Mouse (Mus musculus): Measurements from ENCODE around the gene Tnfaip8l1. TPM values are rescaled to one million over a fixed set of nuclear protein-coding genes. Genes with fewer than 3 reads are reported as not detected.

Gene Tnfaip8l1
- total and polyA plus RNA-seq, 3 experiments: 4.0 to 5.5 TPM; not detected in 1

- H3K9me3 ChIP-seq (replicated peaks; ENCODE audit: insufficient read depth, low read length): no peaks in the 10 kb centered on the region
- H3K79me2 ChIP-seq (ENCODE audit: control insufficient read depth, insufficient read depth, low read length, poor library complexity): no peaks in the 10 kb centered on the region
- no peak for TF ChIP-seq ZC3H11A (IDR thresholded peaks at IDR 0.05; ENCODE audit: low read depth, low read length)
- TF ChIP-seq KAT2A (conservative IDR thresholded peaks at IDR 0.05; ENCODE audit: low read depth, low read length): no peak
- TF ChIP-seq CTCF (IDR thresholded peaks at IDR 0.05 in 2 of 3, conservative IDR thresholded peaks at IDR 0.05 in 1 of 3; ENCODE audit: control insufficient read depth in 1 of 3, insufficient read depth in 1 of 3, low read depth in 2 of 3, low read length in 3 of 3, poor library complexity in 1 of 3, severe bottlenecking in 1 of 3): no peak
- no peak for TF ChIP-seq UBTF (IDR thresholded peaks at IDR 0.05; ENCODE audit: borderline replicate concordance, insufficient read depth, low read depth, low read length)
- no peak for TF ChIP-seq ZNF384 (IDR thresholded peaks at IDR 0.05; ENCODE audit: low read depth, low read length)
- TF ChIP-seq ELF1 (IDR thresholded peaks at IDR 0.05; ENCODE audit: low read depth, low read length): no peak
- no peak for TF ChIP-seq MYB (IDR thresholded peaks at IDR 0.05; ENCODE audit: low read depth, low read length)
- no peak for TF ChIP-seq GATA1 (IDR thresholded peaks at IDR 0.05; ENCODE audit: low read depth, low read length)
- TF ChIP-seq CHD1 (IDR thresholded peaks at IDR 0.05; ENCODE audit: low read depth, low read length): no peak
- no peak for TF ChIP-seq EP300 (IDR thresholded peaks at IDR 0.05; ENCODE audit: low read depth in 1 of 2, low read length in 2 of 2)
- TF ChIP-seq POLR2A (IDR thresholded peaks at IDR 0.05; ENCODE audit: control insufficient read depth in 1 of 2, insufficient read depth in 1 of 2, low read depth in 1 of 2, low read length in 2 of 2, poor library complexity in 1 of 2): no peak
- TF ChIP-seq MEF2A (IDR thresholded peaks at IDR 0.05; ENCODE audit: extremely low read depth, insufficient replicate concordance, low read depth, low read length, poor library complexity, severe bottlenecking): no peak
- no peak for TF ChIP-seq CHD2 (IDR thresholded peaks at IDR 0.05; ENCODE audit: low read length)
- TF ChIP-seq RCOR1 (IDR thresholded peaks at IDR 0.05; ENCODE audit: low read depth, low read length): no peak
- TF ChIP-seq MYC (IDR thresholded peaks at IDR 0.05; ENCODE audit: low read depth, low read length): no peak
- no peak for TF ChIP-seq MXI1 (IDR thresholded peaks at IDR 0.05; ENCODE audit: low read depth, low read length)
- no peak for TF ChIP-seq JUND (IDR thresholded peaks at IDR 0.05; ENCODE audit: low read depth, low read length)
- TF ChIP-seq MAX (IDR thresholded peaks at IDR 0.05; ENCODE audit: low read length): no peak
- no peak for TF ChIP-seq USF2 (IDR thresholded peaks at IDR 0.05; ENCODE audit: borderline replicate concordance in 1 of 2, insufficient read depth in 1 of 2, low read depth in 1 of 2, low read length in 2 of 2)
- H3K27ac ChIP-seq (ENCODE audit: control insufficient read depth, low read depth, low read length): no peak overlapping the region
- H3K27me3 ChIP-seq (ENCODE audit: control insufficient read depth in 1 of 2, insufficient read depth in 2 of 2, low read length in 2 of 2): no peaks in the 10 kb centered on the region
- no peak overlapping the region for H3K4me3 ChIP-seq (ENCODE audit: control insufficient read depth in 1 of 2, insufficient read depth in 1 of 2, low read depth in 2 of 2, low read length in 2 of 2)
- DNase-seq (ENCODE audit: low read depth, low spot score): no peak
- H3K36me3 ChIP-seq (ENCODE audit: control insufficient read depth in 1 of 2, insufficient read depth in 2 of 2, low read length in 2 of 2): peaks cover 0 to 4% of the 10 kb centered on the region in 2 experiments; a peak in 1 of 4 replicates
- peaks cover 0 to 6% of the 10 kb centered on the region in 2 experiments; a peak in 2 of 4 replicates for H3K4me1 ChIP-seq (ENCODE audit: control insufficient read depth in 1 of 2, insufficient read depth in 2 of 2, low read length in 2 of 2)
- no peak overlapping the region for H3K9ac ChIP-seq (ENCODE audit: control insufficient read depth, low read depth, low read length, poor library complexity, severe bottlenecking)
Observed at GRCm38 (mm10) chr17:56169830-56170229, 7.6 kb downstream of the Tnfaip8l1 start.

DNA sequence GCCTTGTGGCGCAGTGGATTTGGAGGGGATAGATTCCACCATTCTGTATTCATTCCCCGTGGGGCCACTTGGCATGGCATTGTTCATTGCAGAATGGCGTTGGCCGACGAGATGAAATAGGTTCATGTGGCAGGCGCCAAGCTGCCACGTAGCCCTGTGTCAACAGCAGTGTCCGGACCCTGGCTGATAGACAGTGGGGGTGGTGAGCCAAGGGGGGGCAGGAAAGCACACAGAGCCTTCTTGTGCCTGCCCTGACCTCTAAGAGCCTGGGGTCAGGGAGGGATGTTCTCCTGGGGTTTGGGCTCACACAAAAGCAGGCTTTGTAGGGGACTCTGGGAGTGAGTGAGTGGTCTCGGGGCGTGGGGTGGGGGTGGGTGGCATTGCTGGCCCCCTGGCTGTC lies 8.4 kb downstream of the Tnfaip8l1 start:
- Histone ChIP-seq H3K9ac (ENCODE audit: control insufficient read depth, low read depth, low read length, poor library complexity, severe bottlenecking) (no peak overlapping the region), H3K27ac (ENCODE audit: control insufficient read depth, low read depth, low read length) (no peak overlapping the region), H3K4me1 (ENCODE audit: control insufficient read depth in 1 of 2, insufficient read depth in 2 of 2, low read length in 2 of 2) (no peaks in the 10 kb centered on the region), H3K4me3 (ENCODE audit: control insufficient read depth in 1 of 2, insufficient read depth in 1 of 2, low read depth in 2 of 2, low read length in 2 of 2) (no peak overlapping the region), H3K27me3 (ENCODE audit: control insufficient read depth in 1 of 2, insufficient read depth in 2 of 2, low read length in 2 of 2) (no peaks in the 10 kb centered on the region), H3K79me2 (ENCODE audit: control insufficient read depth, insufficient read depth, low read length, poor library complexity) (no peaks in the 10 kb centered on the region), H3K9me3 (replicated peaks; ENCODE audit: insufficient read depth, low read length) (no peaks in the 10 kb centered on the region), H3K36me3 (ENCODE audit: control insufficient read depth in 1 of 2, insufficient read depth in 2 of 2, low read length in 2 of 2) (no peaks in the 10 kb centered on the region)
- DNase-seq (ENCODE audit: low read depth, low spot score): no peak
- no peak for TF ChIP-seq TCF12 (IDR thresholded peaks at IDR 0.05; ENCODE audit: low read depth, low read length)
- TF ChIP-seq RCOR1 (IDR thresholded peaks at IDR 0.05; ENCODE audit: low read depth, low read length): no peak
- TF ChIP-seq UBTF (IDR thresholded peaks at IDR 0.05; ENCODE audit: borderline replicate concordance, insufficient read depth, low read depth, low read length): no peak
- TF ChIP-seq EP300 (IDR thresholded peaks at IDR 0.05; ENCODE audit: low read depth in 1 of 2, low read length in 2 of 2): no peak
- TF ChIP-seq TAL1 (IDR thresholded peaks at IDR 0.05; ENCODE audit: low read length): no peak
- TF ChIP-seq CTCF (IDR thresholded peaks at IDR 0.05 in 2 of 3, conservative IDR thresholded peaks at IDR 0.05 in 1 of 3; ENCODE audit: control insufficient read depth in 1 of 3, insufficient read depth in 1 of 3, low read depth in 2 of 3, low read length in 3 of 3, poor library complexity in 1 of 3, severe bottlenecking in 1 of 3): no peak
- no peak for TF ChIP-seq RAD21 (IDR thresholded peaks at IDR 0.05; ENCODE audit: low read depth, low read length)
- TF ChIP-seq POLR2AphosphoS2 (IDR thresholded peaks at IDR 0.05; ENCODE audit: low read length): no peak
- TF ChIP-seq MAX (IDR thresholded peaks at IDR 0.05; ENCODE audit: low read length): no peak
- TF ChIP-seq MAZ (IDR thresholded peaks at IDR 0.05; ENCODE audit: low read depth, low read length): no peak
- TF ChIP-seq ETS1 (IDR thresholded peaks at IDR 0.05; ENCODE audit: low read depth, low read length): no peak
- no peak for TF ChIP-seq ZC3H11A (IDR thresholded peaks at IDR 0.05; ENCODE audit: low read depth, low read length)
- no peak for TF ChIP-seq HCFC1 (IDR thresholded peaks at IDR 0.05; ENCODE audit: low read depth, low read length)
- no peak for TF ChIP-seq KAT2A (conservative IDR thresholded peaks at IDR 0.05; ENCODE audit: low read depth, low read length)
- no peak for TF ChIP-seq TBP (IDR thresholded peaks at IDR 0.05; ENCODE audit: low read depth, low read length)
- TF ChIP-seq ZMIZ1 (IDR thresholded peaks at IDR 0.05; ENCODE audit: low read depth, low read length): no peak
- no peak for TF ChIP-seq GATA1 (IDR thresholded peaks at IDR 0.05; ENCODE audit: low read depth, low read length)
- TF ChIP-seq CHD1 (IDR thresholded peaks at IDR 0.05; ENCODE audit: low read depth, low read length): no peak
